Mouse (Mus musculus) CD4-positive, CD25-positive, alpha-beta regulatory T cell, adult 2 months (primary cell): Measurements from ENCODE around the gene Cd248.

ENCODE experiments used
- DNase-seq: peaks from one replicate; pipeline ENCODE4 v3.0.0-alpha.2; 2012; ENCODE audit warnings: low read depth, low spot score

Gene Cd248

GRCm38 (mm10) chr19:5067867-5068569, at the start of gene Cd248:
Gene Cd248, plus strand, starts transcription at chr19:5068078.
- peak; percentile 54 for DNase-seq

GRCm38 (mm10) chr19:5018191-5018590, 49.7 kb upstream of the Cd248 start:
- DNase-seq, result no peak

- no peak for DNase-seq
These were observed 46.5 kb upstream of the Cd248 start for GRCm38 (mm10) chr19:5021416-5021815.

- DNase-seq, result peak; percentile 89
These were observed 44.0 kb upstream of the Cd248 start, which contains the start of gene Slc29a2 for GRCm38 (mm10) chr19:5023621-5024479. Gene Slc29a2, plus strand, starts transcription at chr19:5023860.

- no peak for DNase-seq
These were observed 41.8 kb upstream of the Cd248 start for GRCm38 (mm10) chr19:5026111-5026510.

- no peak for DNase-seq
These were observed 35.2 kb upstream of the Cd248 start for GRCm38 (mm10) chr19:5032686-5033085.

GRCm38 (mm10) chr19:5036577-5036976, 31.3 kb upstream of the Cd248 start:
- DNase-seq, result no peak

- DNase-seq, result peak; percentile 53
These were observed 30.0 kb upstream of the Cd248 start for GRCm38 (mm10) chr19:5037678-5038571.

GRCm38 (mm10) chr19:5038709-5039156, 29.1 kb upstream of the Cd248 start, which contains the start of the genes B4gat1 and AC124502.3:
Gene B4gat1, plus strand, starts transcription at chr19:5038826.
Gene AC124502.3, plus strand, starts transcription at chr19:5038891.
- peak; percentile 92 for DNase-seq

- DNase-seq, result no peak
These were observed 28.4 kb upstream of the Cd248 start for GRCm38 (mm10) chr19:5039301-5040114.

- DNase-seq, result peak; percentile 93
These were observed 26.9 kb upstream of the Cd248 start, which contains the start of gene Brms1 for GRCm38 (mm10) chr19:5040862-5041523. Gene Brms1, plus strand, starts transcription at chr19:5041354.

- no peak for DNase-seq
These were observed 26.3 kb upstream of the Cd248 start for GRCm38 (mm10) chr19:5041588-5041987.

- DNase-seq, result no peak
These were observed 22.3 kb upstream of the Cd248 start for GRCm38 (mm10) chr19:5045531-5045930.

- DNase-seq, result no peak
These were observed 19.5 kb upstream of the Cd248 start for GRCm38 (mm10) chr19:5048138-5049056.

- DNase-seq, result no peak
These were observed 18.6 kb upstream of the Cd248 start for GRCm38 (mm10) chr19:5049325-5049724.

GRCm38 (mm10) chr19:5050047-5050905, 17.6 kb upstream of the Cd248 start, which contains the start of gene Rin1:
Gene Rin1, plus strand, starts transcription at chr19:5050481.
- DNase-seq, result peak; percentile 73

- DNase-seq, result no peak
These were observed 16.8 kb upstream of the Cd248 start for GRCm38 (mm10) chr19:5051031-5051430.

GRCm38 (mm10) chr19:5051515-5051914, 16.4 kb upstream of the Cd248 start:
- DNase-seq, result no peak
